Mouse (Mus musculus): Measurements from ENCODE around the gene St6galnac3. TPM values are rescaled to one million over a fixed set of nuclear protein-coding genes. Genes with fewer than 3 reads are reported as not detected.

St6galnac3 gene
- 59.5 TPM for polyA plus RNA-seq (2017; shearing (Covaris generic))

GRCm38 (mm10) chr3:153724701-153725668 lies at the start of gene St6galnac3:
St6galnac3 (minus strand) TSS chr3:153725174.

Other genes starting within 250 kb of the St6galnac3 start
- gene Asb17, start 119.0 kb upstream of the St6galnac3 start, polyA plus RNA-seq (2017; shearing (Covaris generic)), result not detected
- not detected for gene Msh4, start 181.0 kb upstream of the St6galnac3 start, polyA plus RNA-seq (2017; shearing (Covaris generic))
- gene Rabggtb, start 187.8 kb upstream of the St6galnac3 start, polyA plus RNA-seq (2017; shearing (Covaris generic)), result 35.9 TPM
- 50.7 TPM for gene Acadm, start 219.5 kb upstream of the St6galnac3 start, polyA plus RNA-seq (2017; shearing (Covaris generic))
- gene Slc44a5, start 248.3 kb upstream of the St6galnac3 start, polyA plus RNA-seq (2017; shearing (Covaris generic)), result not detected